Mouse (Mus musculus): Measurements from ENCODE around the gene Gbp5. TPM values are rescaled to one million over a fixed set of nuclear protein-coding genes. Genes with fewer than 3 reads are reported as not detected.
A peak's percentile ranks its signal among the peaks of the same experiment; 100 is the strongest.

The Gbp5 gene
- total RNA-seq, 1 experiment: not detected

- Histone ChIP-seq H3K36me3 (ENCODE audit: control insufficient read depth, insufficient read depth, low read length, poor library complexity, severe bottlenecking) (no peaks in the 10 kb centered on the region), H3K4me1 (ENCODE audit: control insufficient read depth in 2 of 2, insufficient read depth in 2 of 2, low read length in 2 of 2, poor library complexity in 1 of 2) (peaks cover 0 to 4% of the 10 kb centered on the region in 2 experiments; a peak in 1 of 4 replicates), H3K27ac (ENCODE audit: insufficient read depth, low read depth, low read length, poor library complexity, severe bottlenecking) (no peak overlapping the region), H3K4me3 (ENCODE audit: insufficient read depth in 1 of 2, low read depth in 1 of 2, low read length in 2 of 2, poor library complexity in 1 of 2, severe bottlenecking in 1 of 2) (no peak overlapping the region), H3K9ac (ENCODE audit: insufficient read depth, low read depth, low read length, poor library complexity, severe bottlenecking) (no peak overlapping the region), H3K9me3 (ENCODE audit: control insufficient read depth, insufficient read depth, low read depth, low read length) (no peaks in the 10 kb centered on the region)
- in situ Hi-C loops (cut with MboI; ENCODE audit: low sequenced_read_pairs in 2 of 2, unreplicated experiment in 2 of 2): loop anchor here (10.0 to 25.0 kb wide), 3 partner anchors 214 to 254 kb away; partner anchors contain the start of gene Kyat3 (in 2 of the 2)
- peak; percentile 60 for DNase-seq (ENCODE audit: low read depth, low spot score)
- TF ChIP-seq ZC3H11A (IDR thresholded peaks at IDR 0.05; ENCODE audit: borderline replicate concordance, low read depth, low read length) (peak; percentile 36; the same call in 1 of the 2 replicates), ZNF384 (IDR thresholded peaks at IDR 0.05; ENCODE audit: low read depth, low read length) (no peak)
Measured at GRCm38 (mm10) chr3:142490465-142490864, 3.3 kb upstream of the Gbp5 start.

GRCm38 (mm10) chr3:142495146-142495655, 1.4 kb downstream of the Gbp5 start:
- no peak overlapping the region for H3K4me3 ChIP-seq (ENCODE audit: insufficient read depth in 1 of 2, low read depth in 1 of 2, low read length in 2 of 2, poor library complexity in 1 of 2, severe bottlenecking in 1 of 2)
- no peak for DNase-seq (ENCODE audit: low read depth, low spot score)
- H3K36me3 ChIP-seq (ENCODE audit: control insufficient read depth, insufficient read depth, low read length, poor library complexity, severe bottlenecking): no peaks in the 10 kb centered on the region
- TF ChIP-seq ZC3H11A (IDR thresholded peaks at IDR 0.05; ENCODE audit: borderline replicate concordance, low read depth, low read length) (no peak), MAFK (IDR thresholded peaks at IDR 0.05; ENCODE audit: insufficient read depth, low read depth, low read length) (no peak), ZNF384 (IDR thresholded peaks at IDR 0.05; ENCODE audit: low read depth, low read length) (no peak), HCFC1 (IDR thresholded peaks at IDR 0.05; ENCODE audit: borderline replicate concordance, insufficient read depth, low read length) (no peak), CHD2 (IDR thresholded peaks at IDR 0.05; ENCODE audit: low read depth, low read length) (no peak)
- H3K27ac ChIP-seq (ENCODE audit: insufficient read depth, low read depth, low read length, poor library complexity, severe bottlenecking): no peak overlapping the region
- no peak overlapping the region for H3K9ac ChIP-seq (ENCODE audit: insufficient read depth, low read depth, low read length, poor library complexity, severe bottlenecking)
- in situ Hi-C loops (cut with MboI; ENCODE audit: low sequenced_read_pairs in 2 of 2, unreplicated experiment in 2 of 2): loop anchor here (10.0 to 25.0 kb wide), 3 partner anchors 210 to 250 kb away; partner anchors contain the start of gene Kyat3 (in 2 of the 2)
- H3K4me1 ChIP-seq (ENCODE audit: control insufficient read depth in 2 of 2, insufficient read depth in 2 of 2, low read length in 2 of 2, poor library complexity in 1 of 2): peaks cover 0 to 4% of the 10 kb centered on the region in 2 experiments; a peak in 1 of 4 replicates
- no peaks in the 10 kb centered on the region for H3K9me3 ChIP-seq (ENCODE audit: control insufficient read depth, insufficient read depth, low read depth, low read length)

- Histone ChIP-seq H3K4me3 (ENCODE audit: insufficient read depth in 1 of 2, low read depth in 1 of 2, low read length in 2 of 2, poor library complexity in 1 of 2, severe bottlenecking in 1 of 2) (no peak overlapping the region), H3K9ac (ENCODE audit: insufficient read depth, low read depth, low read length, poor library complexity, severe bottlenecking) (no peak overlapping the region), H3K9me3 (ENCODE audit: control insufficient read depth, insufficient read depth, low read depth, low read length) (no peaks in the 10 kb centered on the region), H3K27ac (ENCODE audit: insufficient read depth, low read depth, low read length, poor library complexity, severe bottlenecking) (no peak overlapping the region), H3K36me3 (ENCODE audit: control insufficient read depth, insufficient read depth, low read length, poor library complexity, severe bottlenecking) (no peaks in the 10 kb centered on the region), H3K4me1 (ENCODE audit: control insufficient read depth in 2 of 2, insufficient read depth in 2 of 2, low read length in 2 of 2, poor library complexity in 1 of 2) (peaks cover 0 to 4% of the 10 kb centered on the region in 2 experiments; a peak in 1 of 4 replicates)
- TF ChIP-seq ZNF384 (IDR thresholded peaks at IDR 0.05; ENCODE audit: low read depth, low read length) (no peak), MAFK (IDR thresholded peaks at IDR 0.05; ENCODE audit: insufficient read depth, low read depth, low read length) (no peak), ZC3H11A (IDR thresholded peaks at IDR 0.05; ENCODE audit: borderline replicate concordance, low read depth, low read length) (no peak), HCFC1 (IDR thresholded peaks at IDR 0.05; ENCODE audit: borderline replicate concordance, insufficient read depth, low read length) (no peak), CHD2 (IDR thresholded peaks at IDR 0.05; ENCODE audit: low read depth, low read length) (no peak)
- no peak for DNase-seq (ENCODE audit: low read depth, low spot score)
- in situ Hi-C loops (cut with MboI; ENCODE audit: low sequenced_read_pairs in 2 of 2, unreplicated experiment in 2 of 2): loop anchor here (10.0 to 25.0 kb wide), 3 partner anchors 208 to 248 kb away; partner anchors contain the start of gene Kyat3 (in 2 of the 2)
Measured at GRCm38 (mm10) chr3:142496113-142497101, 2.6 kb downstream of the Gbp5 start.

- Histone ChIP-seq H3K9ac (ENCODE audit: insufficient read depth, low read depth, low read length, poor library complexity, severe bottlenecking) (no peak overlapping the region), H3K36me3 (ENCODE audit: control insufficient read depth, insufficient read depth, low read length, poor library complexity, severe bottlenecking) (no peaks in the 10 kb centered on the region), H3K27ac (ENCODE audit: insufficient read depth, low read depth, low read length, poor library complexity, severe bottlenecking) (no peak overlapping the region), H3K4me3 (ENCODE audit: insufficient read depth in 1 of 2, low read depth in 1 of 2, low read length in 2 of 2, poor library complexity in 1 of 2, severe bottlenecking in 1 of 2) (no peak overlapping the region), H3K4me1 (ENCODE audit: control insufficient read depth in 2 of 2, insufficient read depth in 2 of 2, low read length in 2 of 2, poor library complexity in 1 of 2) (peaks cover 0 to 4% of the 10 kb centered on the region in 2 experiments; a peak in 1 of 4 replicates), H3K9me3 (ENCODE audit: control insufficient read depth, insufficient read depth, low read depth, low read length) (no peaks in the 10 kb centered on the region)
- in situ Hi-C loops (cut with MboI; ENCODE audit: low sequenced_read_pairs in 2 of 2, unreplicated experiment in 2 of 2): loop anchor here (10.0 to 25.0 kb wide), 3 partner anchors 208 to 248 kb away; partner anchors contain the start of gene Kyat3 (in 2 of the 2)
- TF ChIP-seq HCFC1 (IDR thresholded peaks at IDR 0.05; ENCODE audit: borderline replicate concordance, insufficient read depth, low read length): no peak
- no peak for TF ChIP-seq MAFK (IDR thresholded peaks at IDR 0.05; ENCODE audit: insufficient read depth, low read depth, low read length)
- no peak for DNase-seq (ENCODE audit: low read depth, low spot score)
Measured at GRCm38 (mm10) chr3:142497123-142497841, 3.5 kb downstream of the Gbp5 start.

Measured in ES-E14 (cell line).